Mouse (Mus musculus) CH12.LX (cell line): ENCODE data around the gene Npw. TPM values are rescaled to one million over a fixed set of nuclear protein-coding genes. Genes with fewer than 3 reads are reported as not detected.

Source experiments
- DNase-seq: peaks from one replicate; pipeline ENCODE4 v3.0.0-alpha.2; 2013; ENCODE audit errors: extremely low read depth
- H3K27ac ChIP-seq: 2 replicates; pipeline ENCODE4 v1.5.1; 2012; ENCODE audit warnings: low read depth, mild to moderate bottlenecking, control low read depth, moderate library complexity; ENCODE audit not compliant: insufficient read depth
- H3K27me3 ChIP-seq: replicated peaks from 2 replicates; pipeline ENCODE3; 2012; ENCODE audit warnings: inconsistent platforms
- H3K36me3 ChIP-seq, 2 experiments: replicated peaks in 1 of 2; 2 replicates each; pipeline versions ENCODE3 to v1.6.1; 2012; ENCODE audit warnings: inconsistent platforms in 1 of 2, low read length in 1 of 2, mild to moderate bottlenecking in 1 of 2, mixed read lengths in 1 of 2, moderate library complexity in 1 of 2; ENCODE audit not compliant: control insufficient read depth in 1 of 2, insufficient read depth in 1 of 2
- H3K4me1 ChIP-seq, 2 experiments: 2 replicates each; pipeline ENCODE4 v1.6.1; 2012; ENCODE audit warnings: inconsistent platforms in 1 of 2, moderate library complexity in 1 of 2; ENCODE audit not compliant: insufficient read depth in 2 of 2, control insufficient read depth in 1 of 2
- H3K4me2 ChIP-seq: 2 replicates; pipeline ENCODE4 v1.6.1; 2012; ENCODE audit warnings: low read depth, mild to moderate bottlenecking, control low read depth; ENCODE audit not compliant: poor library complexity, insufficient read depth, severe bottlenecking
- H3K4me3 ChIP-seq, 3 experiments: fragments of 150-350 bp in 1 of 3; sonication (generic) in 1 of 3; replicated peaks in 1 of 3; 2 replicates each; pipeline versions ENCODE3 to v1.5.1; 2011 to 2012; ENCODE audit warnings: low read depth in 2 of 3, low read length in 2 of 3, mild to moderate bottlenecking in 2 of 3, moderate library complexity in 2 of 3, control low read depth in 1 of 3, improper control_type of control experiment in 1 of 3, inconsistent platforms in 1 of 3, mixed read lengths in 1 of 3; ENCODE audit not compliant: poor library complexity in 1 of 3
- H3K79me2 ChIP-seq: replicated peaks from 2 replicates; pipeline ENCODE4 v1.6.1; 2012; ENCODE audit warnings: mild to moderate bottlenecking, moderate library complexity; ENCODE audit not compliant: control insufficient read depth, poor library complexity, insufficient read depth, severe bottlenecking; ENCODE audit errors: extremely low read depth
- H3K9ac ChIP-seq: 2 replicates; pipeline ENCODE4 v1.6.1; 2012; ENCODE audit warnings: low read depth, mild to moderate bottlenecking, control low read depth, moderate library complexity; ENCODE audit not compliant: insufficient read depth
- H3K9me3 ChIP-seq: replicated peaks from 2 replicates; pipeline ENCODE3; 2012; ENCODE audit warnings: low read length, inconsistent platforms, mixed read lengths
- ELF1 ChIP-seq: IDR thresholded peaks from 2 replicates; pipeline ENCODE4 v1.6.1; 2014; ENCODE audit warnings: low read depth, mild to moderate bottlenecking, inconsistent platforms, low read length, improper control_type of control experiment
- EP300 ChIP-seq: IDR thresholded peaks from 2 replicates; pipeline ENCODE4 v1.6.1; 2011; ENCODE audit warnings: low read length, improper control_type of control experiment
- JUN ChIP-seq: IDR thresholded peaks from 2 replicates; pipeline ENCODE4 v1.6.1; 2011; ENCODE audit warnings: low read depth, mild to moderate bottlenecking, low read length, improper control_type of control experiment, moderate library complexity; ENCODE audit not compliant: insufficient read depth
- MAFK ChIP-seq: IDR thresholded peaks from 2 replicates; pipeline ENCODE4 v1.6.1; 2011; ENCODE audit warnings: low read length, improper control_type of control experiment; ENCODE audit not compliant: insufficient replicate concordance
- MAX ChIP-seq: IDR thresholded peaks from 2 replicates; pipeline ENCODE4 v1.6.1; 2011; ENCODE audit warnings: low read length, improper control_type of control experiment
- PAX5 ChIP-seq: IDR thresholded peaks from 2 replicates; pipeline ENCODE4 v1.6.1; 2012; ENCODE audit warnings: low read length, inconsistent platforms, mixed read lengths
- POLR2A ChIP-seq: IDR thresholded peaks from 2 replicates; pipeline ENCODE4 v1.6.1; 2011; ENCODE audit warnings: low read depth, mild to moderate bottlenecking, improper control_type of control experiment, low read length
- RAD21 ChIP-seq: IDR thresholded peaks from 2 replicates; pipeline ENCODE4 v1.6.1; 2011; ENCODE audit warnings: low read depth, mild to moderate bottlenecking, low read length, improper control_type of control experiment, moderate library complexity
- RCOR1 ChIP-seq: conservative IDR thresholded peaks from 2 replicates; pipeline ENCODE4 v1.6.1; 2012; ENCODE audit warnings: low read depth, mild to moderate bottlenecking, inconsistent platforms, low read length, improper control_type of control experiment
- SIN3A ChIP-seq: IDR thresholded peaks from 2 replicates; pipeline ENCODE4 v1.6.1; 2012; ENCODE audit warnings: low read length, improper control_type of control experiment, inconsistent platforms
- SMC3 ChIP-seq: IDR thresholded peaks from 2 replicates; pipeline ENCODE4 v1.6.1; 2011; ENCODE audit warnings: low read depth, low read length, improper control_type of control experiment
- TCF12 ChIP-seq: IDR thresholded peaks from 2 replicates; pipeline ENCODE4 v1.6.1; 2014; ENCODE audit warnings: low read depth, mild to moderate bottlenecking, inconsistent platforms, low read length, improper control_type of control experiment
- UBTF ChIP-seq: IDR thresholded peaks from 2 replicates; pipeline ENCODE4 v1.6.1; 2012; ENCODE audit warnings: low read depth, mild to moderate bottlenecking, inconsistent platforms, low read length, improper control_type of control experiment, moderate library complexity
- USF2 ChIP-seq: conservative IDR thresholded peaks from 2 replicates; pipeline ENCODE4 v1.6.1; 2011; ENCODE audit warnings: low read depth, low read length, improper control_type of control experiment
- ZKSCAN1 ChIP-seq: IDR thresholded peaks from 2 replicates; pipeline ENCODE4 v1.6.1; 2012; ENCODE audit warnings: low read depth, inconsistent platforms, low read length, improper control_type of control experiment, borderline replicate concordance
- ZMIZ1 ChIP-seq: IDR thresholded peaks from 2 replicates; pipeline ENCODE4 v1.6.1; 2012; ENCODE audit warnings: low read depth, mild to moderate bottlenecking, inconsistent platforms, low read length, improper control_type of control experiment
- ZNF384 ChIP-seq: IDR thresholded peaks from 2 replicates; pipeline ENCODE4 v1.6.1; 2012; ENCODE audit warnings: low read depth, low read length, improper control_type of control experiment, inconsistent platforms
- dilution Hi-C: fragments of 300-500 bp; cut with MboI; formaldehyde crosslinking; loops from 2 replicates; pipeline ENCODE4 v1.14.3; 2020; ENCODE audit warnings: low sequenced_read_pairs; ENCODE audit not compliant: extremely low pct_unique_long_range_greater_than_20kb, extremely low pct_ligation_motif_present
- in situ Hi-C: fragments of 300-500 bp; cut with MboI; formaldehyde crosslinking; loops from 3 replicates; pipeline ENCODE4 v1.14.3; 2019; ENCODE audit warnings: low sequenced_read_pairs, low pct_ligation_motif_present, low pct_unique_long_range_greater_than_20kb, mixed read lengths
- polyA plus RNA-seq: library from polyadenylated mRNA; unstranded; fragments of >175 nt; gene quantifications from 2 replicates; pipeline ENCODE4 v1.2.1, GENCODE M21; 2012; ENCODE audit warnings: low read depth; ENCODE audit not compliant: insufficient read length
- total RNA-seq, 2 experiments: library from RNA; depleted of rRNA; stranded (reverse); fragments of 300-350 nt in 1 of 2; fragments of >200 nt in 1 of 2; gene quantifications; 2 replicates each; pipeline ENCODE4 v1.2.3; 2012 to 2014

Npw gene
- total and polyA plus RNA-seq, 3 experiments = not detected

DNA sequence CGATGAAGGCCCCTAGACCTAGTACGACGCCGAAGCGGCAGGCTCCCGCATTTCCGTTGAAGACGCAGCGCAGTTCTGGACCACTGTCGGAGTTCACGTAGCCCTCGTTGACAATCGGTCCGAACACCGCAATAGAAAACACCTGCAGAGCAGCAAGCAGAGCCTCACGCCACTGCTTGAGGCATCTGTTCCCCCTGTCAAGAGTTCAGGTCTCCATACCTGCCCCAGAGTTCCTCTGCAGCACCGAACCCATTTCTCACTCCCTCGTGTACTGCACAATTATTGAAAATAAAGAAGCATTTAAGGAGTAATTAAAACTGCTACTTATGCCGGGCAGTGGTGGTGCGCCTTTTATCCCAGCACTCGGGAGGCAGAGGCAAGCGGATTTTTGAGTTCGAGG, 29.3 kb upstream of the Npw start:
- dilution Hi-C loops = no loop called here
- peaks cover 13 to 20% of the 10 kb centered on the region in 2 experiments for H3K4me1 ChIP-seq
- H3K9me3 ChIP-seq = no peaks in the 10 kb centered on the region
- peaks cover 27% of the 10 kb centered on the region for H3K27me3 ChIP-seq
- in situ Hi-C loops = no loop called here
- TF ChIP-seq JUN = no peak
- no peak for TF ChIP-seq ELF1
- no peak for TF ChIP-seq TCF12
- no peak for TF ChIP-seq ZMIZ1
- no peak for TF ChIP-seq UBTF
- TF ChIP-seq USF2 = no peak
- TF ChIP-seq RAD21 = no peak
- no peak for TF ChIP-seq MAFK
- no peak for TF ChIP-seq PAX5
- TF ChIP-seq ZKSCAN1 = no peak
- no peak for TF ChIP-seq MAX
- TF ChIP-seq RCOR1 = no peak
- no peak for TF ChIP-seq SMC3
- TF ChIP-seq EP300 = no peak
- no peak for TF ChIP-seq SIN3A
- H3K27ac ChIP-seq = no peak overlapping the region
- H3K36me3 ChIP-seq = peaks cover 0 to 4% of the 10 kb centered on the region in 2 experiments
- no peak overlapping the region for H3K9ac ChIP-seq
- DNase-seq = no peak
- 0 out of 2 replicates have a peak overlapping the region, but pooled peaks have one; percentile 66 for H3K4me2 ChIP-seq
- peak overlapping the region in 1 of 3 experiments; percentile 48 for H3K4me3 ChIP-seq
- no peaks in the 10 kb centered on the region for H3K79me2 ChIP-seq

GRCm38 (mm10) chr17:24687146-24687595, 28.9 kb upstream of the Npw start:
- peaks cover 9 to 16% of the 10 kb centered on the region in 2 experiments for H3K4me1 ChIP-seq
- TF ChIP-seq PAX5 (no peak), ELF1 (peak; percentile 49; the same call in 1 of the 2 replicates), POLR2A (no peak), ZNF384 (peak; percentile 81)
- H3K27me3 ChIP-seq = peaks cover 27% of the 10 kb centered on the region
- peak overlapping the region; percentile 30 to 48 (median 45) for H3K4me3 ChIP-seq
- H3K4me2 ChIP-seq = peak overlapping the region; percentile 66; the same call in 1 of the 2 replicates
- peak; percentile 48 for DNase-seq
- H3K27ac ChIP-seq = no peak overlapping the region
- H3K9me3 ChIP-seq = no peaks in the 10 kb centered on the region
- peak overlapping the region; percentile 18; the same call in 1 of the 2 replicates for H3K9ac ChIP-seq
- in situ Hi-C loops = no loop called here
- dilution Hi-C loops = no loop called here
- no peaks in the 10 kb centered on the region for H3K79me2 ChIP-seq
- H3K36me3 ChIP-seq = peaks cover under 1 to 4% of the 10 kb centered on the region in 2 experiments
